Mouse (Mus musculus) stomach, postnatal 0 days (tissue): ENCODE measurements around the gene Fubp1.
A peak's percentile ranks its signal among the peaks of the same experiment; 100 is the strongest.

Experiments used
- CTCF ChIP-seq: IDR thresholded peaks from 2 replicates; pipeline ENCODE4 v1.5.1; 2016; ENCODE audit warnings: antibody characterized with exemption, low read depth, mild to moderate bottlenecking, moderate library complexity
- EP300 ChIP-seq: optimal IDR thresholded peaks from 2 replicates; pipeline ENCODE3; 2016; ENCODE audit warnings: antibody characterized with exemption

DNA sequence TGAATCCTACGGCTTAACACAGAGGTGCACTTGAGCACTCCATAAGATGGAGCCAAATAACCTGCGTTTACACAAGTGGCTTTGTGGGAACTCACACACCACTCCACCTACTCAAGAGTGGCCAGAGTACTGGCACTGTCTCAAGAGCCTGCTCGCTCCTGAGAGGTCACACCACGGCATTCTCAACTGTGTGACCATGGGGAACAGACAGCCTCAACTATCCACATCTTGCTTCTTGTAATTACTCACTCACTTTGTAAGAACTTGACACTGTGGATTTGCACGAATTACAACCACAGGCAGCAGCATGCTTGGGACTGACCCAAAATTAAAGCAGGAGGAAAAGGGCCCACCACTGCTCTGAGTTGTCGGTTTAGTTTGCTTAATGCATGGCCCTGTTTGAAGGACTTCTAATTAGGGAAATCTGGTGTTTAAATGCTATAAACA, 18.4 kb upstream of the Fubp1 start:
- TF ChIP-seq CTCF = peak; percentile 40
- no peak for TF ChIP-seq EP300
